Mouse (Mus musculus) midbrain, embryonic 11.5 days (tissue): Measurements from ENCODE around the gene 1600014C10Rik. TPM values are rescaled to one million over a fixed set of nuclear protein-coding genes. Genes with fewer than 3 reads are reported as not detected.

Experiments used
- ATAC-seq: fragments of 200-750 bp; cut with Nextera tagmentation; 2 replicates; pipeline ENCODE4 v1.8.0; 2017; ENCODE audit warnings: moderate TSS enrichment, moderate library complexity; ENCODE audit not compliant: low FRiP score
- DNase-seq: peaks from one replicate; pipeline ENCODE4 v3.0.0; 2015; ENCODE audit warnings: low spot score; ENCODE audit errors: missing footprints
- H3K27ac ChIP-seq: fragments of 300-500 bp; sonication (generic); 2 replicates; pipeline ENCODE4 v1.5.1; 2014; ENCODE audit warnings: low read depth, low read length
- H3K27me3 ChIP-seq: fragments of 300-500 bp; sonication (generic); 2 replicates; pipeline ENCODE4 v1.6.1; 2014; ENCODE audit warnings: mild to moderate bottlenecking, low read length, moderate library complexity, mixed read lengths; ENCODE audit not compliant: control insufficient read depth, insufficient read depth
- H3K36me3 ChIP-seq: fragments of 300-500 bp; sonication (generic); 2 replicates; pipeline ENCODE4 v1.6.1; 2014; ENCODE audit warnings: mild to moderate bottlenecking, low read length, moderate library complexity, mixed read lengths; ENCODE audit not compliant: control insufficient read depth, insufficient read depth
- H3K4me1 ChIP-seq: fragments of 300-500 bp; sonication (generic); 2 replicates; pipeline ENCODE4 v1.6.1; 2014; ENCODE audit warnings: low read length; ENCODE audit not compliant: control insufficient read depth, insufficient read depth
- H3K4me2 ChIP-seq: fragments of 300-500 bp; sonication (generic); 2 replicates; pipeline ENCODE4 v1.6.1; 2014; ENCODE audit warnings: mild to moderate bottlenecking, moderate library complexity
- H3K4me3 ChIP-seq: fragments of 300-500 bp; sonication (generic); 2 replicates; pipeline ENCODE4 v1.5.1; 2014; ENCODE audit warnings: low read depth, low read length
- H3K9ac ChIP-seq: fragments of 300-500 bp; sonication (generic); 2 replicates; pipeline ENCODE4 v1.6.1; 2014; ENCODE audit warnings: low read length
- H3K9me3 ChIP-seq: fragments of 300-500 bp; sonication (generic); 2 replicates; pipeline ENCODE4 v1.6.1; 2016; ENCODE audit warnings: low read length; ENCODE audit not compliant: control insufficient read depth
- WGBS: fragments of 180-500 bp; shearing (Covaris S2); extraction: QIAGEN DNeasy Blood & Tissue Kit; methylation state at CpG from one replicate; pipeline ENCODE4 v1.1.7; 2014; 5-methylcytosine and 5-hydroxymethylcytosine counted together
- polyA plus RNA-seq: library from polyadenylated mRNA; unstranded; fragments of >200 nt; fragmentation: Nextera tagmentation; extraction: Ambion mirVana; gene quantifications from 2 replicates; pipeline ENCODE4 v1.2.1, GENCODE M21; 2014

The 1600014C10Rik gene
- polyA plus RNA-seq, 1 experiment from 2014 or later, result 17.2 TPM

- no peak for DNase-seq
- Histone ChIP-seq H3K4me3 (no peak overlapping the region), H3K27me3 (peaks cover 4% of the 10 kb centered on the region), H3K9ac (no peak overlapping the region), H3K36me3 (no peaks in the 10 kb centered on the region), H3K4me2 (no peak overlapping the region), H3K4me1 (no peaks in the 10 kb centered on the region; the same call in 1 of the 2 replicates), H3K27ac (no peak overlapping the region), H3K9me3 (no peaks in the 10 kb centered on the region)
- WGBS, result 19% methylated on average over 8 of the region's 8 CpGs
- ATAC-seq, result no peak
Measured at GRCm38 (mm10) chr7:38230285-38230684, 47.3 kb downstream of the 1600014C10Rik start.

GRCm38 (mm10) chr7:38236400-38237105 is 53.5 kb downstream of the 1600014C10Rik start:
- Histone ChIP-seq H3K9ac (no peak overlapping the region), H3K27ac (no peak overlapping the region), H3K4me2 (no peak overlapping the region), H3K4me1 (no peaks in the 10 kb centered on the region), H3K9me3 (no peaks in the 10 kb centered on the region), H3K4me3 (no peak overlapping the region), H3K36me3 (no peaks in the 10 kb centered on the region), H3K27me3 (no peaks in the 10 kb centered on the region)
- 49% methylated on average over 10 of the region's 11 CpGs for whole genome bisulfite sequencing
- ATAC-seq (no peak), DNase-seq (no peak)

- Histone ChIP-seq H3K36me3 (no peaks in the 10 kb centered on the region), H3K4me1 (no peaks in the 10 kb centered on the region)
Measured at GRCm38 (mm10) chr7:38237140-38237539, 54.1 kb downstream of the 1600014C10Rik start.

GRCm38 (mm10) chr7:38242417-38242816 is 59.4 kb downstream of the 1600014C10Rik start:
- H3K36me3 ChIP-seq, result no peaks in the 10 kb centered on the region
- H3K4me3 ChIP-seq, result no peak overlapping the region
- no peaks in the 10 kb centered on the region for H3K4me1 ChIP-seq
- ATAC-seq (no peak), DNase-seq (no peak)
- no peak overlapping the region for H3K27ac ChIP-seq
- H3K4me2 ChIP-seq, result no peak overlapping the region
- H3K9me3 ChIP-seq, result no peaks in the 10 kb centered on the region
- 78% methylated on average over 4 of the region's 4 CpGs for WGBS
- no peaks in the 10 kb centered on the region for H3K27me3 ChIP-seq
- H3K9ac ChIP-seq, result no peak overlapping the region

More at GRCm38 (mm10) chr7:38237140-38237539, 54.1 kb downstream of the 1600014C10Rik start:
- no peak for ATAC-seq
- Histone ChIP-seq H3K9ac (no peak overlapping the region), H3K4me3 (no peak overlapping the region), H3K27me3 (no peaks in the 10 kb centered on the region), H3K27ac (no peak overlapping the region), H3K4me2 (no peak overlapping the region), H3K9me3 (no peaks in the 10 kb centered on the region)
- DNase-seq, result no peak

Other genes with a start within 250 kb of the 1600014C10Rik start
- 47.9 and 50.6 TPM in 2 replicates for gene Uri1, start 159.7 kb upstream of the 1600014C10Rik start, polyA plus RNA-seq
- gene Ccne1, start 75.7 kb upstream of the 1600014C10Rik start, polyA plus RNA-seq, result 55.1 and 55.6 TPM in 2 replicates
- 1.4 and 1.5 TPM in 2 replicates for gene Plekhf1, start 44.8 kb downstream of the 1600014C10Rik start, polyA plus RNA-seq
- gene Pop4, start 88.2 kb downstream of the 1600014C10Rik start, polyA plus RNA-seq, result 115 and 119 TPM in 2 replicates